Mouse (Mus musculus) layer of hippocampus, adult 18-20 months (tissue): ENCODE results near the gene Snx29. TPM values are rescaled to one million over a fixed set of nuclear protein-coding genes. Genes with fewer than 3 reads are reported as not detected.

Experiments used
- DNase-seq, 2 experiments: peaks; one replicate each; pipeline ENCODE4 v3.0.0; 2022; ENCODE audit warnings: low spot score in 2 of 2
- total RNA-seq, 2 experiments: library from RNA; stranded (reverse); gene quantifications; 2 replicates each; pipeline ENCODE4 v1.2.3; 2021

The Snx29 gene
- total RNA-seq, 2 experiments from 2014 or later, result 20.5 to 24.6 TPM

DNA sequence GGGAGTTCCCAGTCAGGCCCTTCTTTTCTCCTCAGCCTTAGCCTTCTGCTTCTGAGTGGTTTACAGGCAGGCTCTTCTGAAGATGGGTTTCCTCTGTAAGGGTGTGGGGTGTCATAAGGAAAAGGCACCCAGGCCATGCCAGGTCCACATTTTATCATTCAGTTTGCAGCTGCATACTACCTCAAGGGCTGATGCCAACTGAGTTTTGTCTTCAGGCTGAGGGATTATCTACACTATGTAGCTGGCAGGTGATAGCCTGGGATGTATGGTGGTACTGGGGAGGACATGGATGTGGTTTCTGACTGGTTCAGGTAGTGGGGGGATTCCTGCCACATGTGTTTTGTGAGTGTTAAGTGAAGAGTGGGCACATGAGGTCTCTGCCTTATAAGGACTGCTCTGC, 266.0 kb downstream of the Snx29 start:
- no peak for DNase-seq

DNA sequence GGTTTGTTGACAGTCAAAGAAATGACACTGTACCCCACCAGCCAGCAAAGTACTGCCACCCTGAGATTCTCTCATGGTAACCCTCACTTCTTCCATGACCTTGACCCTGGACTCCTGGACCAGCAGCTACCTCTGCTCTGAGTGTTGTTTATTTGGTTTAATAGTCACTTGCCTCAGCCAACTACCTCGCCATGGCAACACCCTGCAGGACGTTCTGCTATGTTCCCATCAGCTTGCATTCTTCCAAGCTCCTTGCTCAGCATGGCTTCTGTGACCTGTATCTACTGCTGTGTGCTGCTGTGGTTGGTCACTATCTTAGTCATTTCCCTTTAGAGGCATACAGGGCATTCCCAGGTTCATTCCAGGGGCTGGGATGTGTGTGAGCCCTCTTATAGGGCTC, 266.6 kb downstream of the Snx29 start:
- no peak for DNase-seq

DNA sequence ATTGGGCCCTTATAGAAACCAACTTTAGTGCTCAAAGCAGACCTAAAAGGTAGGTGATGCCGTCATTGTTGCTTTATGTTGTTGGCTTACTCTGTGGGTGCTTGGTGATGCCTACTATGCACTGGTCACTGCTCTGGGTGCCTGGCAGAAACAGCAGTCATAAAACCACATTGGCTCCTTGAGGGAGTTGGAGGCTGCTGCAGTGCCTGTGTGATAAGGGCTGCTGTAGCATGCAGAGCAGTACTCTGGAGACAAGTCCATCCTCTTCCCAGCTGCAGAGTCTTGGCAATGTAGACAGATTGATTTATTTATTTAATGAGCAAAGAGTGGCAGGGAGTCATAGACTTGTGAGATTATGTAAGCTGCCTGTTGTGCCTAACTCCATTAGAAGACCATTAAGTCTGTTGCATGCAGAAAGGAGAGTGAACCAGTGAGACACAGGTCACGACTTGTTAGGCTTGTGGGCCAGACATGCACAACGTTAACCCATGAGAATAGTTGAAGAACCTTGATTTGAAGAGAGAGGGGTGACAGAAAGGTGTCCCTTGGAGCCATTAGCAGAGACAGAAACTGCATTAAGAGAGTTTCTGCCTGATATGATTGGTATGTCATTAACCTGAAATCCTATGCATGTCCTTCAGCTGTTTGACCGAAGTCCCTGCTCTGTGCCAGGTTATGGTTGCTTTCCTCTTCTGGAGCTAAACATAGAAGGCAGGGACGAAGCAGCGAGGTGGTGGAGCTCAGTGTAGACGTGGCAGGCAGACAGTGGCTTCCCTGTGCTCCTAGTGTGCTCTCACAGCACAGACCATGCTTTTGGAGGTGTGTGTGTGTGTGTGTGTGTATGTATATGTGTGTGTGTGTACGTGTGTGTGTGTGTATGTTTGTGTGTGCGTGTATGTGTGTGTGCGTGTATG, 267.3 kb downstream of the Snx29 start:
- no peak for DNase-seq

DNA sequence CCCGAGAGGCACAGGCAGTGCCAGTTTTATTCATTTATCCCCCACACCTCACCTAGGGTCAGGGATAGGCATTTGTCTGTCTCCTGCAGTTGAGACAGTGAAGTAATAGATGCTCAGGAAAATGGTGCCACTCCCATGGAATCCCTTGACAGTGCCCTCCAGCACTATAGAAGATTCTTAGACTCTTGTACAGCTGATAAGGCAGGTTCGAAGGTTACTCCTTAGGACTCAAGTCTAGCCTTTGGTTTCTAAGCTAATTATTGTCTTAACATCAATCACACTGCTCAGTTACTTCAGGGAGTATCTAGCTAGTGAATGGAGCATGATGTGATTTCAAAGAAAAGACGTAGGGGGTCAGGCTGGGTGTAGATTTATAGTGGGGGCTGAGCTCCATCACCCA, 273.9 kb downstream of the Snx29 start:
- DNase-seq, result no peak

DNA sequence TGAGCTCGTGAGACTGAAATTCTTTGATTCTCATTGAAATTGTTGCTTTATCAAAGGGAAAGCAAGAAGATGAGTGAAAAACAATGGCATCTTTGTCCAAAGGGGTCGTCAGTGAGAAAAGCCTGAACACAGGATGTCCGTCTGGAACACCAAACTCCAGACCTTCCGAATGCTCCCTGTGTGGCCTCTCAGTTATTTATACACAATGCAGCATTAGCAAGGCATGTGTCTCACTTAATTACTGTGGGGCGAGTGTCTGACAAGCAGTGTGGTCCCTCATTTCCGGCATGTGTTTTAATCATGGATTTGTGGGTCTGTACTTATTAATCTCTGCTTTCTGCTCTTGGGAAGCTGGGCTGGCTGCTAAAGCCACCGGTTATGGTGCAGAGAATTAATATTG, 275.1 kb downstream of the Snx29 start:
- DNase-seq, result no peak

DNA sequence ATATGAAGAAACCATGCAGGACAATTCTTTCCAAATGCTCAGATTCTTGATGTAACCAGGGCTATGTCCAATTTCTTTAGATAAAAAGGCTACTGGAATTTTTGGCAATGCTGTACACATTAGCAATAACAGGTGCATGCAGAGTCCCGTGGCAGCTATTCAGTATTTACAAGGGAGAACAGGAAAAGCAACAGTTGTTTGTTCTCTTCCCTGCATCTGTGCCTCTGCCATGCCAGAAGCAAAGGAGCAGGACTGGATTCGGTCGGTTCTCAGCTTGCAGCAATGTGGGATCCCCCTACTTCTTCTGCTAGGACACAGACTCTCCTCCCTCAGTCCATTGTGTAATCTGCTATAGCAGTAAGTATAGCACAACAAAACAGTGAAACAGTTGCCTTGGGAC, 276.8 kb downstream of the Snx29 start:
- DNase-seq, result peak in 1 of 2 experiments; percentile 50

DNA sequence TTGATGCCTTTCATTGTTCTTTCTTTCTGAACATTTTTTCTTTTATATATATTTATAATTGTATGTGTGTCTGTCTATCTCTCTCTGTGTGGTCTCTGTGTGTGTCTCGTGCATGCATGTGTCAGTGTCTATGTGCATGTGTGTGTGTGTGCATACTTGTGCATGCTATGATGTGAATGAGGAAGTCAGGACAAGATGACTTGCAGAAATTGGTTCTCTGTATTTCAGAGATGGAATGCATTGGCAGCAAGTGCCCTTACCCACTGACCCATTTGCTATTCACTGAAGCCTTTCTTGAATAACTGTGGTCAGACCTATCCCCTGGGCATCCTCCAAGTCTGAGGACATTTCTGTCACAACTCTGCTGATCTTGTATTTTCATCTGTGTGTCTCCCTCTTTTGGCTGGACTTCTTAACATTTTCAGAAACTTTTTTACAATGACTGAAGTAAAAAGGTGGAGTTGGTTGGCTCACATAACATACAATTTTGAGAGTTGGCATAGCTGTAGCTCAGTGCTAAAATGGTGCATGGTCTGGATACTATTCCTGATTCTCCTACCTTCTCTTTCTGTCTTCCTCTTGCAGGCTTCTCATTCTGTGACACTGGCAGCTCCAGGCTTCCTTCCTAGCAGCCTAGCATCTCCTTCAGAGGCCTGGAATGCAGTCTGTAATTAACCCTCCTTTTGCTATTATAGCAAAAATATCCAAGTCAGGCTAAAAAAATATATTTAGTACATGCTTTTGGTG, 278.8 kb downstream of the Snx29 start:
- no peak for DNase-seq

DNA sequence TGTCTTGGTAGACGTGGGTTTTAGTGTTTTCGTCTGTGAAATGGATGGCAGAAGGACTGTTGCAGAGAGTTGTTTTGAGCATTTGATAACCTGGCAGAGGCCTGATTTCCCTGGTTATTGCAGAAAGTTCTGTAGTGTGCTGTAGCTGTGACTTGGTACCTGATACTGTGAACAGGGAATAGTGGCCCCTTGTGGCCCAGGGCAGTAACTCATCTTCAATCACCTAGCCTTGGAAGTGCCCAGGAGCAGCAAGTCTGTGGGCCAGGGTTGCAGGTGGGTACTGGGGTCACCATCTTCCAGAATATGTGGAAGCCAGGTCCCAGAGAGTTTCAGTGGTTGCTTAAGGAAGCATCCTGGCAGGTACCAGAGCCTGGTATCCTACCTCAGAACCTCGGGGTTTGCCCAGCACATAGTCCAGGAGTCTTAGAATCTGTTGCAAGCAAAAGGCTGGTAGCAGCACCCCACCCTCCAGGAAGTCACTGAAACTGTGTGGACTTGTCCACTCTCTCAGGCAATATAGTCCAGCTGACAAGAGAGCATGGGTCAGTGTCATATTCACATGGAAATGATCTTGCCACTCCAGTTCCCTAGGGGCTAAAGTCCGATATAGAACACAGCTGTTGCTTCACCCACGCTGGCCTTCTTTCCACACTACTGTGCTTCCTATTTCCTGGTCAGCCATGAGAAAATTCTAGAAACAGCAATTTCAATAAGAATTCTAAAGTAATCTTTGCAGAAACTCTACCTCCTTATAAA, 281.1 kb downstream of the Snx29 start:
- peak in 1 of 2 experiments; percentile 42 for DNase-seq

DNA sequence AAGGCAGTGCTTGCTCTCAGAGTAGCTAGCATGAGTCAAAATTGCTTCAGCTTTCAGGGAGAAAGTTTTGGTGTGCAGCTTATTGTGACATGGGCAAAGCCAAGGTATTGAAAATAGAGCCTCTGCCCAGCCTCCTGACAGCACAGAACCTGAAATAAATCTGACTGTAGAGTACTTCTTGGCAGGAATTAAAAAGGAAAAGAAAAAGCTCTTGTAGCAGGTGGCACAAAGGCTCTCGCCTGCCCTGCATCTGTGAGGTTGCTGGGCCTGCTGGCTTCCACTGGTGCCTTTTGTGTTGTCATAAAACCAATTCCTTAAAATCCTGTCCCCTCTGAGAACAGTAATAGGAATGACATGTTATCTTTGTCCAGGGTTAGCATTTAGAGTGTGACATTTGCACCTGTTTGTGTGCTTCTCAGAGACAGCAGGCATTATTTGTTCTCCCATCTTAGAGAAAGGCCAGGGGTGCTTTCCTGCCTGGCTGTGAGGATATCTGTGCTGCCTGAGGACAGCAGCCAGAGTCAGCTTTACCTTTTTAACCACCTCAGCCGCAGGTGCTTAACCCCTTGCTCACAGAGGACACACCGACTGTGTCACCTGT, 289.9 kb downstream of the Snx29 start:
- no peak for DNase-seq

DNA sequence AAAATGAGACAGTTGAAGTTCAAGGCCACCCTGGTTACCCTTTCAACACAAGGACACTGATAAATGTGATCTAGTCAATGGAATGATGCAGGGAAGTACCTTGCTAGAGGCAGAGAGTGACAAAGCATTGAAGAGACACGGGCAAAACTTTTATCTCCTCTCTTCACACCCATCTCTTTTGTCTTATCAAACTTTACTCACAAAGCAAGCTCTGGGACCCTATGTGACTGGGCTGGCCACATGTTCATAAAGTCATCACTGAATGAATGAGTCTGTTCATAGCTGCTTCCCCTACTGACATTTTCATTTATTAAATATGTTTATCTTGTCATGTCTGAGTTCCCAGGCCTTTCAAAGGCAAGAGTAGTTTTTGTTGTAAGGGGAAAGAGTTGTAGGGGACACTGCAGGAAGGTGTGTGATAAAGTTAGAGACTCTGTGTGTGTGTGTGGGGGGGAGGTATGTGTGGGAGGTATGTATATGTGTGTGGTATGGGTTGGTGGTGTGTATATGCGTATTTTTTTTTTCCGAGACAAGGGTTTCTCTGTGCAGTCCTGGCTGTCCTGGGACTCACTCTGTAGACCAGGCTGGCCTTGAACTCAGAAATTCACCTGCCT, 291.8 kb downstream of the Snx29 start:
- no peak for DNase-seq

DNA sequence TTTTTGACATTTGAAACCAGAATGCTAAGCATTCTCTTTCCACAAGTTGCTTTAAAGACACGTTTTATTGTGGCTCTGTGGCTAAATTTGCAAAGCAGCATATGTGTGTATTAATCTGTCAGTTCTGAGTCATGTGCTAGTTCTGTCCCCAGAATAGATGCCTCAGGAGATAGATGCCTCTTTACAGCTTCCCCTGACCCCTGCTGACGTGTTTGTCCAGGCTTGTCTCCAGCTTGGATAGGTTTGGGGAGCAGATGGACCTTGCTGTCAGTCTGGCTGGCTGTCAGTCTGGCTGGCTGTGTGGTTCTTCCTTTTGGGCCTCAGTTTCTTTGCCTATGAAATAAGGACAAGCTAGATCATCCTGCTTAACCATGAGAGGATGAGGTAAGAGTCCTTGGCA, 292.9 kb downstream of the Snx29 start:
- DNase-seq, result peak; percentile 27 to 53

DNA sequence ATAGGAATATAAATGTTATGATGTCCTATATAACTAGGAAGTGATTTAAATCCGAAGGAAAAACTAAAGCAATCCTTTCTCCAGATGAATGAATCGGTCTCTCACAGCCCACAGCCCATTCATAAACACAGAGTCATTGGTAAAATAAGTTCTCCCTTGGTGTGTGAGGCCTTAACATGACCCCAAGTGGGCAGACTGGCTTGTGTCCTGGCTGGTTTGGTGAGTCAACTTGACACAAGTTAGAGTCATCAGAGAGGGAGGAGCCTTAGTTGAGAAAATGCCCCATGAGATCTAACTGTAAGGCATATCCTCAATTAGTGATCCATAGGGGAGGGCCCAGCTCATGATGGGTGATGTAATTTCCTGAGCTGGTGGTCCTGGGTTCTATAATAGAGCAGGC, 297.2 kb downstream of the Snx29 start:
- no peak for DNase-seq

DNA sequence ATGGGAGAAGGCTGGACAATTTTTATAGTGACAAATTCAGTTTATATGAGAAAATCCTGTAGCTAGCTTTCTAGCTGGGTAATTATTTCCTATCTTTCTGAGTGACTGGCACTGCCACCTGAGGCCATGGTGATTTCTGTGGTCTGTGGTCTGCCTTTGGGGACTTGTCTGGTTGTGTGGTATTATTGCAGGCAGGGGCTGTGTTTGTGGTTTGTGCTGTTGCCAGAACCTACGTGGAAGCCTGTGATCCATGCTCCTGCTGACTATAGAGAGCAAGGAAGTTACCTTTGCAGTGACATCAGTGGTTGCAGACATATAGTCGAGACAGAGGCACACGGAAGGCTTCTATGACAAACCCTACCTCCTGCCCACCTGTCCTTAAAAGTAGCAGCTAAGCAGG, 298.3 kb downstream of the Snx29 start:
- no peak for DNase-seq

DNA sequence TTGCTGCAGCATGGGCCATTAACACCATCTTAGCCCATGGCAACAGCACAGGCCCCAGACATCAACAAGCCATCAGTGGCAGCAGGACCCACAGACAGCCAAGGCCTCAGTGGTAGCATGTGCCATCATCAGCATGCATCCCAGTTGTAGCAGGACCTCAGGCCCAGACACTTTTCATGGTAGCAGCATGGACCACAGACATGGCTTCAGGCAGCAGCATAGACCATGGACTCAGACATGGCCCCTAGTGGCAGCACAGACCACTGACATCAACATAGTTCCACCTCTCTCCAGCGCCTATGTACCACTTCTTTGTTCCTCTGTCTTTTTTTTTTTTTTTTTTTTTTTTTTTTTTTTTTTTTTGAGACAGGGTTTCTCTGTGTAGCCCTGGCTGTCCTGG, 299.0 kb downstream of the Snx29 start:
- no peak for DNase-seq

DNA sequence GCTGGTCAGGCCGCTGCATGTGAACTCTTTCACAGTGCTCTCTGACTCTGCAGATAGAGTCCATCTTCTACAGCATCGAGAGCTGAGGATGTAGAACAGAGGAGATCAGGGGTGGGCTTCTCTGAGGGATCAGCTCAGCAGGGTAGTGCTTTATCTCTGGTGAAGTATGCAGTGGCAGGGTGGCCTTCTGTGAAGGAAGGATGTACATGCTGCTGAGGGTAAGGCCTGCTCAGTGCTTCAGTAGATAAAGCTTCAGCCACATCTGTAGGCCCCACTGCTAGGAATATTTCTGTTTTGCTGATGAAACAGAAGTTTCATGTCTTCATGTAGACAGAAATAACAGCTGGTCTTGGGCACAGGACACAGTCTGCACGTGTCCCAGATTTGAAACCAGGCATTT, 300.3 kb downstream of the Snx29 start:
- DNase-seq, result no peak

DNA sequence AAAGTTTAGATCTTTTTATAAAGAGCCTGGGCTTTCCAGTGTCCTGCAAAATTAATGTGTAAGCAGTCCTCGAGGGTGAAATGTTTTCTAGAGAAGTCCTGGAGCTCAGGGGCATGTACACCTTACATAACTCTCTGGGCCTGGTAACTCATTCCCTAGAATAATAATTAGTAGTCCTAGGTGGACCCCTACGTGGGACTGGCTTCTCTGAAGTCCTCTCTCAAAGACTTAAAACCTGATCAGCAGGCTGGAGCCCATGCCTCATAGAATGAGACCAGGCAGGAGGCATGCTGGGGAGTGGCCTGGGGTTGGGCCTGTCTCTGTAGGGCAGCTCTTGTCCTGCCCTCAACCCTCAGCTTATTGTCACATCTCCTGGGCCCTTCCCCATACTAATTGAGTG, 301.4 kb downstream of the Snx29 start:
- no peak for DNase-seq

DNA sequence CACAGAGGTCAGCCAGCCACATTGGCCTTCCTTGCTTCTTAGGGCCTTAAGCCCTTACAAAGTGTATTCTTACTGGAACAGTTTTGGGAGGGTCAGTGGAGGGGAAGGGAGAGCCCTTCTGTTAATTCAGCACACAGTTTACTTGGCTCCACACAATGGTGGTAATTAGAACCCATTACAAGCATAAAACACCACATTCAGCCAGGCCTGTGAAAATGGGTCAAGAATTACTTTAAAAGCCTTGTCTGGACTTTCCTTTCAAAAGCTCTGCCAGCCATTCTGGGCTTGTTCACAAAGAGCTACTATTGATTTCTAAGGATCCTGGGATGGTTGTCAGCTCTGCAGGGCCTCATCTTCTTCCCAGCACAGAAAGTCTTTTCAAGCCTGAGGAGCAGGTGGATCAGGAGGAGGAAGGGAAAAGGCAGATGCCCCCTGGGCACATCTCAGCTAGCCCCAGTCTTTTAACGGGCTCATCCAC, 303.3 kb downstream of the Snx29 start:
- peak; percentile 27 to 56 for DNase-seq

DNA sequence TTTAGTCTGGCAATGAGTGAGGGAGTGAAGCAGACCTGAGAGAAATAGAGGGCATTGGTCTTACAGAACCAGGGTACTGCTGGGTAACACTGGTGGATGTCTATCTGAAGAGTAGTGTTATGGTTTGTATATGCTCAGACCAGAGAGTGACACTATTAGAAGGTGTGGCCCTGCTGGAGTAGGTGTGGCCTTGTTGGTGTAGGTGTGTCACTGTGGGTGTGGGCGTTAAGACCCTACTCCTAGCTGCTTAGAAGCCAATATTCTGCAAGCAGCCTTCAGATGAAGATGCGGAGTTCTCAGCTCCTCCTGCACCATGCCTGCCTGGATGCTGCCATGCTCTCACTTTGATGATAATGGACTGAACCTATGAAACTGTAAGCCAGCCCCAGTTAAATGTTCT, 303.9 kb downstream of the Snx29 start:
- no peak for DNase-seq

DNA sequence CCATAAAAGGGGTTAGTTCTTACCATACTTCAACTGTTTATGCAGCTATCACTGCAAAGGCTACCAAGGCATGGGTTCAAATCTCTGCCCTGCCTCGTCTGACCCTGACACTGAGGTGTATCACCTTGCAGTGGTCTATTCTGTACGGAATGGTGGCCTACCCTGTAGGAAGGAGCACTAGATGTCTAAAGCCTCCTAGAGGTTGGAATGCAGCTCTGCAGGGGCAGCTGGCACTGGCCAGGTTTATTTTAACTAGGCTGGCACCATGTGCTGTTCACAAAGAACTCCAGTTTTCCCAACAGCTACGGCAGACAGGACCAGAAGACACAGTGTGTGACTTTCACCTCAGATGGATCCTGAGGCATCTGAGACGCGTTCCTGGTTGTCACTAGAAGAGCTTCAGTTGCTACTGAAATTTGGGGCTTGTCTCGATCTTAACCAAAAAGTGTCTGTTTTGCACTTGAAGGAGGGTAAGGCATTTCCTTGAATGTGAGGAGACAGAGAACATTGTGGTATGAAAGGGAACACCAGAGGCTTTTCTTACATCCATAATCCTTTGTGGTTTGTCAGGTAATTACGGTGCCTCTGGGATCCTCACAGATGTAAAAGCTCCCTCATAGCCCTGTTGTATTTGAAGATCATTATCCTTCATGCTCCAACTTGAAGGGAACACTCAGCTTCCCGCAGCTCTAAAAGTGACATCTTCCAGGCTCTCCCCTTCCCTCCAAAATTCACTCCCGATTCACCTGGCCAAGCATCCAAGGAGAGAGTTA, 305.3 kb downstream of the Snx29 start:
- peak in 1 of 2 experiments; percentile 34 for DNase-seq

DNA sequence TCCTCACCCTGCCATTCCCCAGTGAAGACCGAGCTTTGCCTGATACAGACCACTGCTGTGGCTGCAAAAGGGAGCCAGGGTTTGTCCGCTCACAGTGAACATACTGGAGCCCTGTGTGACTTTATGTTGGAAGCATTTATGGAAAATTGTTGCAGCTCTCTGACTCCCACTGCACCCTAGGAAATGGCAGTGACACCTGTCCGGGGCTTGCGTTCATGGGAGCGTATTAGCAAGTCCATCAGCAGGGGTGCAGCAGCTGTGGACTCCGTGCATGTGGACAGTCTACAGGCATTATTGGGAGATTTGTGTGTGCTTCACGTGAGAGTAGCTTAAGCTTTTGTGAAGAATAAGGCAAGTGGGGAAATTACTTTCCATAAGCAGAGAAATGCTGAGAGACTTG, 307.0 kb downstream of the Snx29 start:
- DNase-seq, result no peak
